Mouse (Mus musculus): Measurements from ENCODE around the gene Fam90a1a. TPM values are rescaled to one million over a fixed set of nuclear protein-coding genes. Genes with fewer than 3 reads are reported as not detected.
"Not testable (repeated sequence)": the region's sequence is repeated elsewhere in the genome, so short reads cannot be mapped to it uniquely, and the experiment has no call there.

Gene Fam90a1a
- polyA plus RNA-seq (2016; fragmentation: Nextera tagmentation; extraction: Ambion mirVana) = not detected in 2 replicates

DNA sequence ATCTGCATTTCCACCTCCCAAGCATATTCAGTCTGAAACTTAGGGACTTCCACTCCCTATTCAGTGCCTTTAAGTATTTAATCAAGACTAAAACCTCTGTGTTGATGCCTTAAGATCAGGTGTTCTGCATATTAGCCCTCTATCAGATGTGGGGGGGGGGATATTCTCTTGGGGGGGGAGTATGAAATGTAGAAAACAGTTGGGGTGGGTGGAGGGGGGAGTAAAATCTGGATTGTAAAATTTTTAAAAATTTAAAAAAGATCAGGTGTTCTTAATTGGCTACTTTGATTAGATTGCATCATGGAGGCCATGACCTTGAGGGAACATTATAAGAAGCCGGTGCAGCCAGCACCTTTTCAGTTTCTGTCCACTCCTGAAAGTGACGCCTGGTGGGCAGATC lies at the start of gene Fam90a1a:
Gene Fam90a1a, plus strand, starts transcription at position 301 of the 400 bp plus-strand sequence.
- H3K9ac ChIP-seq = no peak within 1 kb of the TSS
- 75% methylated on average over 2 of the region's 2 CpGs for whole genome bisulfite sequencing
- H3K4me2 ChIP-seq = no peak within 1 kb of the TSS
- H3K36me3 ChIP-seq = no peaks in the 10 kb centered on the region
- no peaks in the 10 kb centered on the region for H3K9me3 ChIP-seq (replicated peaks)
- no peaks in the 10 kb centered on the region for H3K4me1 ChIP-seq (replicated peaks)
- H3K27me3 ChIP-seq (replicated peaks) = no peaks in the 10 kb centered on the region
- H3K4me3 ChIP-seq = no peak within 1 kb of the TSS
- H3K27ac ChIP-seq (ENCODE audit: poor library complexity, severe bottlenecking) = no peak within 1 kb of the TSS
- ATAC-seq (ENCODE audit: insufficient number of reproducible peaks, low FRiP score) = no peak

DNA sequence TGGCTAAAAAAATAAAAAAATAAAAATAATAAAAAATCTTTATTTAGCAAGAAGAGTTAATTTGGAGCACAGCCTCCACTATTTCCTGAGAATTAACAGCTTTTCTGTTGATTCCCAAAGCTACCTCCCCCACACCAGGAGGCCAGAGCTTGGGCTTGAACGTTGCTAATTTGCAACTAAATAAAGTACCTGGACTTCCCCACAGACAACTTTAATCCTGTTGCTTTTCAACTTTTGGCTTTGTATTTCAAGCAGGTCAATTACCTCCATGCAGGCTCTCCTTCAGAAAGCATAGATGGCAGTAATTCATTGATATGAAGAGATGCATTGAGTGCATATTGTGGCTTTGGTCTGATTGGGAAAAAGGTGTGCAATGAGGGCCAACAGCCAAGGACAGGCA lies 46.6 kb upstream of the Fam90a1a start:
- no peaks in the 10 kb centered on the region for H3K9me3 ChIP-seq (replicated peaks)
- 7% methylated on average over 1 of the region's 1 CpGs for WGBS
- no peak overlapping the region for H3K9ac ChIP-seq
- no peaks in the 10 kb centered on the region for H3K27me3 ChIP-seq (replicated peaks)
- no peaks in the 10 kb centered on the region for H3K36me3 ChIP-seq
- H3K4me1 ChIP-seq (replicated peaks) = no peaks in the 10 kb centered on the region
- no peak for ATAC-seq (ENCODE audit: insufficient number of reproducible peaks, low FRiP score)
- no peak overlapping the region for H3K27ac ChIP-seq (ENCODE audit: poor library complexity, severe bottlenecking)
- H3K4me2 ChIP-seq = no peak overlapping the region
- no peak overlapping the region for H3K4me3 ChIP-seq

DNA sequence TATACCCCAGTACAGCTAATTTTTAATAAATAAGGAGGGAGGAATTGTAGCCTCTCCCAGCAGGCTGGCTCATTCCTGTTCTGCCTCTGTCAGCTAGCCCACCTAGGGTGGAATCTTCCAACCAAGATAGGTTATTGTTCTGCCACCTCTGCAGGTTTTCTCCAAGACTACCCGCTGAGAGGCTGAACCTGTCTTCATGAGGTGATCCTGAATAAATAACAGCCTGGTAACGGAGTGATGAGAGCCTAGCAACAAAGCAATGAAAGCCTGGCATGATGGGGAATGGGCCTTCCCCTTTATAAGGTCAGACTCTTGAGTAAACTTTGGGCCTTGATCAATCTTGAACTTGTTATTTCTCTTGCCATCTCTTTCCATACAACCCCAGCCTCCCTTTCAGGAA lies 46.0 kb upstream of the Fam90a1a start:
- WGBS = 30% methylated on average over 2 of the region's 2 CpGs

DNA sequence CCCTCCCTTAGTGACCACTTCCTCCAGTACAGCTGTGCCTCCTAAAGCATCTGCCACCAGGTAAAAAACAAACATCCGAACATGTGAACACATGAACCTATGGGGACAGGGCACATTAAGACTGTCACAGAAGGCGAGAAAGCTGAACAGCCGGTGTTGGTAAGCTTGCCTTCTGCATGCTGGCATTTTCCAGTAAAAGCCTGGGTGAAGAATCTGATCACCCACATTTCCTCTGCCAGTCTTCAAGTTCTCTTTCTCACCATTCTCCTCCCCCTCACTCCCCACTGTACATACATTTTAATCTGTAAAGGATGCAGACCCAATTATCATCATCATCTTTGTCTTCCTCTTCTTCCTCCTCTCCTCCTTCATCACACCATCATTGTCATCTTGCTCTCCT lies 42.9 kb upstream of the Fam90a1a start:
- H3K9me3 ChIP-seq (replicated peaks) = no peaks in the 10 kb centered on the region
- no peak for ATAC-seq (ENCODE audit: insufficient number of reproducible peaks, low FRiP score)
- WGBS = 76% methylated on average over 3 of the region's 3 CpGs

More for the DNA sequence above, 46.0 kb upstream of the Fam90a1a start:
- H3K9ac ChIP-seq = no peak overlapping the region
- no peaks in the 10 kb centered on the region for H3K9me3 ChIP-seq (replicated peaks)
- H3K4me3 ChIP-seq = no peak overlapping the region
- no peak overlapping the region for H3K27ac ChIP-seq (ENCODE audit: poor library complexity, severe bottlenecking)
- H3K4me1 ChIP-seq (replicated peaks) = no peaks in the 10 kb centered on the region
- ATAC-seq (ENCODE audit: insufficient number of reproducible peaks, low FRiP score) = no peak
- H3K36me3 ChIP-seq = no peaks in the 10 kb centered on the region
- no peak overlapping the region for H3K4me2 ChIP-seq
- no peaks in the 10 kb centered on the region for H3K27me3 ChIP-seq (replicated peaks)

DNA sequence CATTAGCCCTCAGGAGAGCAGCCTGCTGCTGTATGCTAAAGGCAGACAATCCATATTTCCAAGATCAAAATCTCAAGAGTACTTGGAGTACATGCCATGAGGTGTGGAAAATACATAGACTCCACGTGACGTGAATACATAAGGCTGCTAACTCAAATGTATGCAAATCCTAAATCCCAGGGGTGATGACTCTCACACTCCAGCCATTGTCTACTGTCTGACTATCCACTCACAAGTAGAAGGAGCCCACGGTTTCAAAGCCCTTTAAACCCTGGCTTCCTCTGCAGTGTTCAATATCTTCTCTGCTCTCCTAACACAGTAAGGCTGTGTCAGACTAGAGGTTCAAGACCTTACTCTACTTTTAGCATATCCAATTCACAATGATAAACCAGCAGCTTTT lies 27.8 kb upstream of the Fam90a1a start:
- H3K4me2 ChIP-seq; ATAC-seq (ENCODE audit: insufficient number of reproducible peaks, low FRiP score); H3K27ac ChIP-seq (ENCODE audit: poor library complexity, severe bottlenecking); H3K36me3 ChIP-seq; H3K4me3 ChIP-seq; H3K9ac ChIP-seq; H3K27me3 ChIP-seq (replicated peaks); H3K9me3 ChIP-seq (replicated peaks); H3K4me1 ChIP-seq (replicated peaks): not testable (repeated sequence)
- 79% methylated on average over 3 of the region's 3 CpGs for WGBS

More for the DNA sequence above, 42.9 kb upstream of the Fam90a1a start:
- Histone ChIP-seq H3K4me1 (replicated peaks) (no peaks in the 10 kb centered on the region), H3K4me3 (no peak overlapping the region), H3K36me3 (no peaks in the 10 kb centered on the region), H3K27me3 (replicated peaks) (no peaks in the 10 kb centered on the region), H3K27ac (ENCODE audit: poor library complexity, severe bottlenecking) (no peak overlapping the region), H3K9ac (no peak overlapping the region), H3K4me2 (no peak overlapping the region)

DNA sequence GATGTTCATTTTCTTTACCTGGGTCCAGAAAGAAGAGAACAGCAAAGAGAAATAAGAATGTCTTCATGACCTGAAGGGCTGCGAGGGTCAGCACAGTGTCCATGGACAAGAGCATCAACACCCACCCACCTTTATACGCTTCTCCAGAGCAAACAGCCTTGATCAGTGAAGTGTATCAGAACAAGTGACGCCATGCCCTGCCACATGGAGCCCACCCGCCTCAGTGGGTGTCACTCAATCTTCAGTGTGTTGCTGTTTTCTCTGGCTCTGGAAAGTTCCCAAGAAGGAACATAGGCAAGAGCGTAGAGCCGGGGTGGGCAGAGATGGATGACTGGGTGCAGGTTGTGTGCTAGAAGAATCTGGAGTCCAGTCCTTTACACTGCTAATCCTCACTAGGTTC lies 25.9 kb upstream of the Fam90a1a start, which contains the start of gene Defb15:
Gene Defb15, minus strand, starts transcription at position 101 of the 400 bp plus-strand sequence.
- Histone ChIP-seq H3K4me1 (replicated peaks) (no peaks in the 10 kb centered on the region), H3K27me3 (replicated peaks) (no peaks in the 10 kb centered on the region), H3K27ac (ENCODE audit: poor library complexity, severe bottlenecking) (no peak within 1 kb of the TSS), H3K36me3 (no peaks in the 10 kb centered on the region), H3K9me3 (replicated peaks) (no peaks in the 10 kb centered on the region; the same call in 1 of the 2 replicates), H3K4me2 (no peak within 1 kb of the TSS), H3K4me3 (no peak within 1 kb of the TSS), H3K9ac (no peak within 1 kb of the TSS)
- ATAC-seq (ENCODE audit: insufficient number of reproducible peaks, low FRiP score) = no peak
- 86% methylated on average over 6 of the region's 6 CpGs for WGBS

DNA sequence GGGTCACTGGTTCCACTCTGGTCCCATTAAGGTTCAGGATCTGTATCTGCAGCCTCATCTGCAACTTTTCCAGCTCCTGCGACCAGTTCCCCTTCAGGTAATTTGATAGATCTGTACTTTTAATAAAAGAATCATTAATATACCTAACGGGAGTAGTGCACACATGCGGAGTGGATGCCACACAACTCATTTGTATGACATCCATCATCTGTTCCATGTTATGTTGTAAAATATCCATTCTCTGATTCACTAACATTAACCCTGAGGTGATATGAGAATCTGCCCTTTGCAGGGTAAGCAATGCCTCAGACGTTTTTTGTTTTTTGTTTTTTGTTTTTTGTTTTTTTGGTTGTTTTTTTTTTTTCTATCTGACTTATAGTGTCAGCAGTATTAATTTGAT lies 20.5 kb upstream of the Fam90a1a start, which contains the start of gene Defb35:
Gene Defb35, plus strand, starts transcription at position 301 of the 400 bp plus-strand sequence.
- not testable (repeated sequence) for H3K4me1 ChIP-seq (replicated peaks); H3K27me3 ChIP-seq (replicated peaks); ATAC-seq (ENCODE audit: insufficient number of reproducible peaks, low FRiP score); H3K27ac ChIP-seq (ENCODE audit: poor library complexity, severe bottlenecking); H3K4me3 ChIP-seq; H3K4me2 ChIP-seq; H3K36me3 ChIP-seq; H3K9ac ChIP-seq; H3K9me3 ChIP-seq (replicated peaks)
- WGBS = 74% methylated on average over 4 of the region's 4 CpGs

DNA sequence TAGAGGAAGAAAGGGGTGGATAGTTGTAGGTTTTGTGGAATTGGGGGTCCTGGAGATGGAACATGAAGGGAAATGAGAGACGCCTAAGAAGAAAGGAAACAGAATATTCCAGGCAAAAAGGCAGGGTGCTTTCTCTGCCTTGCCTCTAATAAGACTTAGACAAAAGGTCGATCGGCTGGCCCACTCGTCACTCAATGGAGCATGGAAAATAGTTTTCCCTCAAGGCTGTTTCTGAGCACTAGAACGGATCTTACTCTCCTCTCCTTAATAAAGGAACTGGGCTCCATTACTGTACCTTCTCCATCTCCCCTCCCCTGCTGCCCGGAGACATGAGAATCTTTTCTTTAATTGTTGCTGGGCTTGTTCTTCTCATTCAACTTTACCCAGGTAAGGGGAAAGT lies 12.1 kb upstream of the Fam90a1a start, which contains the start of gene Defb13:
Gene Defb13, plus strand, starts transcription at position 301 of the 400 bp plus-strand sequence.
- ATAC-seq (ENCODE audit: insufficient number of reproducible peaks, low FRiP score) = no peak
- 77% methylated on average over 6 of the region's 6 CpGs for WGBS

DNA sequence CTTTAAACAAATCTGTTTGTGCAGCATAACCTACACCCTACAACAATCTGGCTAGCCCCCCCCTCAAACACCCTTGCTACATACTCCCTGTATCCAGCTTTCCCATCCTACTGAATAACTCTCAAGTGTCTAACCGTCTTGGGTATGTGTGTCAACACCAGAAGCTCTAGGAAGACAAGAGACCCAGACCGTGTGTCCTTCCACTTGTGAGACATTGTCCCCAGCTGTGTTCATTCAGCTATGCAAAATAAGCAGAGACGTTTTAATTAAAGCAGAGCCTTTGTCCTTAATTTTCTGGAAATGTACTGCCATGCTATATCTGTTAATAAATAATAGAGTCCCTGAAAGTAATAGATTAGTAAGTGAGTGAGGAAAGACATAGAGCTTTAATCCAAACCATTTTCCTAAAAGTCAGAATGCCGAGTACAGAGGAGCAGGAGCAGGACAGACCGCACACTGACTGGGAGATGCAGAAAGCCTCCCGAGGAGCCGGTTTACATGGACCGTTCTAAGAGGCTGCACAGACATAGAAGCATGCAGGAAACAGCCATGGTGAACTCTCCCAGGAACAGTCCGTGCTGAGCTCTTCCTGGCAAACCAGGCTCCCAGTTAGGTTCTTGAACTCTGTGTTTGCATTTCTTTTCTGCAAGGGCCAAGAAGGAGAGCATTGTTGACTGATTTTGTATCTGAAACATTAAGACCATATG lies 11.1 kb upstream of the Fam90a1a start:
- Histone ChIP-seq H3K36me3 (no peaks in the 10 kb centered on the region), H3K4me2 (no peak overlapping the region), H3K9me3 (replicated peaks) (no peaks in the 10 kb centered on the region), H3K9ac (no peak overlapping the region), H3K27me3 (replicated peaks) (no peaks in the 10 kb centered on the region), H3K4me1 (replicated peaks) (no peaks in the 10 kb centered on the region), H3K27ac (ENCODE audit: poor library complexity, severe bottlenecking) (no peak overlapping the region), H3K4me3 (no peak overlapping the region)
- no peak for ATAC-seq (ENCODE audit: insufficient number of reproducible peaks, low FRiP score)
- 62% methylated on average over 9 of the region's 9 CpGs for WGBS

More for the DNA sequence above, 12.1 kb upstream of the Fam90a1a start, which contains the start of gene Defb13:
- Histone ChIP-seq H3K9me3 (replicated peaks) (no peaks in the 10 kb centered on the region), H3K4me1 (replicated peaks) (no peaks in the 10 kb centered on the region), H3K27me3 (replicated peaks) (no peaks in the 10 kb centered on the region), H3K27ac (ENCODE audit: poor library complexity, severe bottlenecking) (no peak within 1 kb of the TSS), H3K4me3 (no peak within 1 kb of the TSS), H3K4me2 (no peak within 1 kb of the TSS), H3K36me3 (no peaks in the 10 kb centered on the region), H3K9ac (no peak within 1 kb of the TSS)

DNA sequence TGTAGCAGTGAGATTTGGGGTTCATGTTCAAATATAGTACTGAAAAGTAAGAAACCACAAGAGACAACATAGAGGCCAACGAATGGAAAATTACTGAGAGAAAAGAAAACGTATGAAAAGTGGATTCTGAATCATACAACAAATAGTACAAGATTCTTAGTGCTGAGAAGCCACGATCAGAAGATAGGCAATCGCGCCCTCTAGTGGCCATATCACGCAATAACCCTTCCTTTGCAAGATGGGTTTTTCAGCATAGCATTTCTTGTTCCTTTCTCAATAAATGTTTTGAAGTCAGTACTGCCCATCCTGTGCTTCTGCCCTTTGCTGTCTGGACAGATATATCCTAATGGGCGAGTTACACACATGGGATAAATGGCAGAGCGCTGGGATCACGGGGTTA lies 3.2 kb upstream of the Fam90a1a start:
- WGBS = 8% methylated on average over 9 of the region's 9 CpGs
- Histone ChIP-seq H3K4me1 (replicated peaks) (no peaks in the 10 kb centered on the region), H3K36me3 (no peaks in the 10 kb centered on the region), H3K9ac (no peak overlapping the region), H3K9me3 (replicated peaks) (no peaks in the 10 kb centered on the region), H3K27me3 (replicated peaks) (no peaks in the 10 kb centered on the region), H3K4me2 (no peak overlapping the region), H3K27ac (ENCODE audit: poor library complexity, severe bottlenecking) (no peak overlapping the region), H3K4me3 (no peak overlapping the region)
- ATAC-seq (ENCODE audit: insufficient number of reproducible peaks, low FRiP score) = no peak

DNA sequence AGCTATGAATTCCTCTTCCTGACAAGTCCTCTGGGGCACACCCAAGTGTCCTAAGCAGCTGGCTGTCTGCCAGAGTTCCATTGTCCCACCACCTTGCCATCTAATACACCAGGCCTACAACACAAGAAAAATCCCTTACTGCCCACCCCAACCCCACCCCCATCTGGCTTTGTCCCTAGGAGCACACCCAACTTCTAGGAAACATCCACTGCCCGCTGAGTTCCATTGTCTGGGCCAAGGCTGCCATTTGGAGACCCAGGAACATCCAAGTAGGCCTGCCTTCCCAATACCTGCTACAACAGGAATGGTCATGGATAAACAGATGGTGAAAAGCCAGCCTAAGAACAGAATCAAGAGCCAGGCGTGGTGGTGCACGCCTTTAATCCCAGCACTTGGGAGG lies 2.2 kb upstream of the Fam90a1a start:
- Histone ChIP-seq H3K27ac (ENCODE audit: poor library complexity, severe bottlenecking) (no peak overlapping the region), H3K9ac (no peak overlapping the region), H3K4me2 (no peak overlapping the region), H3K9me3 (replicated peaks) (no peaks in the 10 kb centered on the region), H3K27me3 (replicated peaks) (no peaks in the 10 kb centered on the region), H3K4me3 (no peak overlapping the region), H3K36me3 (no peaks in the 10 kb centered on the region), H3K4me1 (replicated peaks) (no peaks in the 10 kb centered on the region)
- ATAC-seq (ENCODE audit: insufficient number of reproducible peaks, low FRiP score) = no peak
- 80% methylated on average over 3 of the region's 3 CpGs for WGBS

DNA sequence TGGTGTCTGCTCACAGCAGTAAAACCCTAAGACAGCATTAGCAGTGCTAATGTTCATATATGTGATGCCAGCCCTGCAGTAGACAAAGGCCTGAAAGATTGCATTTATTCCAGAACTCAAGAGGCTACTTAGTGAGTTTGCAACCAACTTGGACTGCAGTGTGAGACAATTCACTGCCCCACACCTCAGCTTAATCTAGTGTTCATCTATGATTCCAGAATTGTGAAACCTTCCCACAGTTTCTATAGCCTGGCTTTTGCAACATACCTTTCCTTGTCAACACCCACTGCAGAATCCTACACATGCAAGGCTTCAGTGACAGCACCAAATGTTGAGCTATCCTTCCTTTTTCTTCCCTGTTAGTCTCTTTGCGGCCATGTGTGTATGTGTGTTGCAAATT lies 8.1 kb downstream of the Fam90a1a start:
- H3K4me1 ChIP-seq (replicated peaks) = no peaks in the 10 kb centered on the region
- no peaks in the 10 kb centered on the region for H3K36me3 ChIP-seq
- no peak overlapping the region for H3K9ac ChIP-seq
- H3K9me3 ChIP-seq (replicated peaks) = no peaks in the 10 kb centered on the region
- ATAC-seq (ENCODE audit: insufficient number of reproducible peaks, low FRiP score) = no peak
- H3K4me3 ChIP-seq = no peak overlapping the region
- no peak overlapping the region for H3K4me2 ChIP-seq
- WGBS = 48% methylated on average over 1 of the region's 1 CpGs
- no peak overlapping the region for H3K27ac ChIP-seq (ENCODE audit: poor library complexity, severe bottlenecking)
- no peaks in the 10 kb centered on the region for H3K27me3 ChIP-seq (replicated peaks)
